Mouse (Mus musculus): ENCODE measurements at regions not wholly inside any gene's neighbourhood (a gene's known extent, or its start where the extent isn't known, plus 50 kb on each side); places are given as distances from the start of the nearest gene placed in this dataset.

DNA sequence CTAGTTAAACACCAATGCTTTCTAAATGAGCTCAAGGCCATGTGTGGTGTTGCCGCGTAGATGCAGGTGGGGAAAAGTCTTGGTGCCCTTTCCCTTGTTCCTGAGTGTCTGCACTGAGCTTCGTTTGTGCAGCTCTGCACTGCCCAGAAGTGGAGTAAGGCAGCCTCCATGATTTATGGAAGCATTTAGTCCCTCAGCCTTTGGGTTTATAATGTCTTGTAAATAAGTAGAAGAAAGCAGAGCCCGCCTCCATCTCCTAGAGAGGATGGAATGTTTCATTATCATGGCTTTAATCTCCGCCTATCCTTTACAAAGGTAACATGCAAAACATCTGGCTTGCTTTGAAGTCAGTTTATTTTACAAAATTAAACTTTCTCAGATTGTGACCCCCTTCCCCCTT lies 105.5 kb upstream of the Ednra start:
- Histone ChIP-seq H3K4me3 (ENCODE audit: low read depth, low read length) (no peak overlapping the region), H3K27me3 (replicated peaks; ENCODE audit: control insufficient read depth, insufficient read depth, low read length) (no peaks in the 10 kb centered on the region), H3K4me2 (ENCODE audit: low read depth, low read length) (no peak overlapping the region), H3K9ac (ENCODE audit: low read depth, low read length) (no peak overlapping the region), H3K36me3 (ENCODE audit: control insufficient read depth, insufficient read depth, low read length) (no peaks in the 10 kb centered on the region), H3K27ac (replicated peaks; ENCODE audit: low read depth, low read length) (peak overlapping the region; percentile 78), H3K9me3 (ENCODE audit: control insufficient read depth, low read length) (no peaks in the 10 kb centered on the region), H3K4me1 (ENCODE audit: control insufficient read depth, insufficient read depth, low read length) (peaks cover 59% of the 10 kb centered on the region)
- peak; percentile 62 for DNase-seq (ENCODE audit: low spot score)
- ATAC-seq (ENCODE audit: low read depth): no peak
- 35% methylated on average over 5 of the region's 5 CpGs for WGBS

DNA sequence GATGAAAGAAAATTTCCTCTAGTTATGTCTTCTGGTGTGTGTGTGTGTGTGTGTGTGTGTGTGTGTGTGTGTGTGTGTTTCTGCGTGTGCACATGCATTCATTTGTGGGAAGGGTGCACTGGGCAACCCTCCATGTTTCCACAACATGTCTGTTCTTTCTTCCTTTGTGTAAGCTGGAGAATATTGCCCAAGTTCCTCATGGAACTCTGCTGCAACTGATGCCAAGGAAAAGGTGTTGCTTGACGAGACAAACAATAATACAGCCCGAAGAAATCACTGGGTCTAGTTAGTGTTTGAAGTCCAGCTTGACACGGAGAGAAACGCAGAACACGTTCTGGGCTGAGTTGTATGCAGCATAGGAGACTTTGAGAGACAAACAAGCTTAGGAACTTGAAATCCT lies 110.0 kb upstream of the Ednra start:
- H3K36me3 ChIP-seq (ENCODE audit: control insufficient read depth, insufficient read depth, low read length): no peaks in the 10 kb centered on the region
- 61% methylated on average over 6 of the region's 6 CpGs for whole genome bisulfite sequencing
- H3K4me2 ChIP-seq (ENCODE audit: low read depth, low read length): no peak overlapping the region
- no peak overlapping the region for H3K4me3 ChIP-seq (ENCODE audit: low read depth, low read length)
- no peaks in the 10 kb centered on the region for H3K27me3 ChIP-seq (replicated peaks; ENCODE audit: control insufficient read depth, insufficient read depth, low read length)
- H3K4me1 ChIP-seq (ENCODE audit: control insufficient read depth, insufficient read depth, low read length): peaks cover 37% of the 10 kb centered on the region
- no peak for DNase-seq (ENCODE audit: low spot score)
- H3K9me3 ChIP-seq (ENCODE audit: control insufficient read depth, low read length): no peaks in the 10 kb centered on the region
- H3K27ac ChIP-seq (replicated peaks; ENCODE audit: low read depth, low read length): peak overlapping the region; percentile 61
- H3K9ac ChIP-seq (ENCODE audit: low read depth, low read length): no peak overlapping the region
- no peak for ATAC-seq (ENCODE audit: low read depth)

DNA sequence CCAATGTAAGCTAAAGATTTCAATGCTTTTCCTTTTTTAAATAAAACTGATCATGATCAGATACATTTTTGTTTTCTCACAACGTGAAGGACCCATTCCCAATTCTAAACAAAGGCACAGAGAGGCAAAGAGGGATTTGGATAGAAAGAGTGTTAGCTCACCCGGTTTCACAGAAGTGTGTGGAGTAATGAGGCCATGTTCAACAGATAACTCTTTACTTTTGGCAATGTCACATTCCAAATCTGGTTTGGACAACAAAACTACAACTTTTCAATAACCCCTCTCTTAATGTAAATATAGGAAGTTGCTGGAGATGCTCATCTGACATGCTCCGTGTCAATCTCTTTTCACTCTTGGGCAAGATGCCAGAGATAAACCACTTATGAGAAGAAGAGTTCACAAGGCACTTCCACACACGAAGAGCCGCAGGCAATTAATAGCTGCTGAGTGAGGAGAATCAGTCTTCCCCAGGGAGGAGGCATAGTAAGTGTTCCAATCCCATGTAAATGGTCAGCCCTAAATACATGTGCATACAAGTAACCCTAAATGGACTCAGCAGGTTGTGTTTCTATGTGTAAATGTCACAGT lies 112.7 kb upstream of the Ednra start:
- no peak overlapping the region for H3K9ac ChIP-seq (ENCODE audit: low read depth, low read length)
- WGBS: 62% methylated on average over 5 of the region's 5 CpGs
- no peak for DNase-seq (ENCODE audit: low spot score)
- H3K36me3 ChIP-seq (ENCODE audit: control insufficient read depth, insufficient read depth, low read length): no peaks in the 10 kb centered on the region
- no peak for ATAC-seq (ENCODE audit: low read depth)
- H3K4me2 ChIP-seq (ENCODE audit: low read depth, low read length): no peak overlapping the region
- H3K27ac ChIP-seq (replicated peaks; ENCODE audit: low read depth, low read length): no peak overlapping the region
- H3K9me3 ChIP-seq (ENCODE audit: control insufficient read depth, low read length): no peaks in the 10 kb centered on the region
- H3K27me3 ChIP-seq (replicated peaks; ENCODE audit: control insufficient read depth, insufficient read depth, low read length): no peaks in the 10 kb centered on the region
- peaks cover 33% of the 10 kb centered on the region for H3K4me1 ChIP-seq (ENCODE audit: control insufficient read depth, insufficient read depth, low read length)
- H3K4me3 ChIP-seq (ENCODE audit: low read depth, low read length): no peak overlapping the region

DNA sequence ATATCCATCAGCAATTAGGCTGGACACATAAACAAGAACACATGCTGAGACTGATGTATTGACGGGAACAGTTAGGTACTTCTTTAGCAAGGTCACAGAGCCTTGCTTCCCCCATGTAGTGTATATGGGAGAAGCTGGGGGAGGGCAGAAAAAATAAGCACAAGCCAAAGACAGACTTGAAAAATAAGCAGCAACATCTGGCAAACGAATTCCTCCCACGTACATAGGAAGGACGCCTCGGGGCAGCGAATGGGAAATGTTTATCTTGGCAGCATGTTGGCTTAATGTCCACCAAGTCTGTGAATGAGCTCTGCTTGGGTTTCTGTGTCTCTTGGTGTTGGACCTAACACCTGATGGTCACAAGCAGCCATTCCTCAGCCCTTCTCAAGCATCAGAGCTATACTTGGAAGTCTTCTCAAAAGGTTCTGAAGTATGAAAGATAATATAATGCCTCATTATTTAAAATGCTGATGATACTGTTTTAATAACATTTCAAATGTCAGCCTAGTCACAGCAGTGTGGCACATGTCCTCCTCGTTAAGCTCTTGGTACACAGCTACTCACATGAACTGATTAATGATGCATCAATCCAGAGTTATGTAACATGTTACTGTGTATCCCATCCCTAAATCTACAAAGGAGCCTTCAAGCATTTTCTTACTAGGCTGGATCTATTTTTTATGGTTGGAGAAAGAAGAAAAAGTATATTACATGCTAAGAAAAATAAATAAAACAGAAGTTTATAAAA lies 118.3 kb upstream of the Ednra start:
- 14% methylated on average over 7 of the region's 7 CpGs for WGBS
- Histone ChIP-seq H3K4me2 (ENCODE audit: low read depth, low read length) (no peak overlapping the region), H3K27ac (replicated peaks; ENCODE audit: low read depth, low read length) (no peak overlapping the region; the same call in 1 of the 2 replicates), H3K27me3 (replicated peaks; ENCODE audit: control insufficient read depth, insufficient read depth, low read length) (no peaks in the 10 kb centered on the region), H3K4me3 (ENCODE audit: low read depth, low read length) (no peak overlapping the region), H3K4me1 (ENCODE audit: control insufficient read depth, insufficient read depth, low read length) (peaks cover 8% of the 10 kb centered on the region), H3K9ac (ENCODE audit: low read depth, low read length) (no peak overlapping the region), H3K36me3 (ENCODE audit: control insufficient read depth, insufficient read depth, low read length) (no peaks in the 10 kb centered on the region), H3K9me3 (ENCODE audit: control insufficient read depth, low read length) (no peaks in the 10 kb centered on the region)
- ATAC-seq (ENCODE audit: low read depth) (0 out of 2 replicates have a peak, but pooled peaks have one; percentile 12), DNase-seq (ENCODE audit: low spot score) (peak; percentile 70)

DNA sequence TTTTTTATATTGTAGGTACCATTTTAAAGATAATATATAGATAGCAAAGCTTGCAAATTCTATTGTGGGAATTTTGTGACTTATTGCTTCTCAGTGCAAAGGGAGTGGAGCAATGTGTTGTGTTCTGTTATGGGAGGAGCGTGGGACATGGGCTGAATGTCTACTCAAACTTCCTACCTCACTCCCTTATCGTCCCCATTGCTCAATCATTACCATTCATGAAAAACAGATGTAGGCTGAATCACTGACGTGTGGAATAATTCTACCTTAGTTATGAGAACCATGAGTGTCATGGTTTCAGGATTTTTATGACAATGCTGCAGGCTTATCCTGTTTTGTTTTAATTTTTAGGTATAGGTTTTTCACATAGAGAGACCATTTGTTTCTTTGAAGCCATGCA lies 119.0 kb upstream of the Ednra start:
- DNase-seq (ENCODE audit: low spot score): no peak
- Histone ChIP-seq H3K4me1 (ENCODE audit: control insufficient read depth, insufficient read depth, low read length) (peaks cover 8% of the 10 kb centered on the region), H3K27ac (replicated peaks; ENCODE audit: low read depth, low read length) (no peak overlapping the region), H3K36me3 (ENCODE audit: control insufficient read depth, insufficient read depth, low read length) (no peaks in the 10 kb centered on the region), H3K27me3 (replicated peaks; ENCODE audit: control insufficient read depth, insufficient read depth, low read length) (no peaks in the 10 kb centered on the region), H3K4me3 (ENCODE audit: low read depth, low read length) (no peak overlapping the region), H3K9ac (ENCODE audit: low read depth, low read length) (no peak overlapping the region), H3K4me2 (ENCODE audit: low read depth, low read length) (no peak overlapping the region), H3K9me3 (ENCODE audit: control insufficient read depth, low read length) (no peaks in the 10 kb centered on the region)
- ATAC-seq (ENCODE audit: low read depth): no peak
- 31% methylated on average over 3 of the region's 3 CpGs for WGBS

DNA sequence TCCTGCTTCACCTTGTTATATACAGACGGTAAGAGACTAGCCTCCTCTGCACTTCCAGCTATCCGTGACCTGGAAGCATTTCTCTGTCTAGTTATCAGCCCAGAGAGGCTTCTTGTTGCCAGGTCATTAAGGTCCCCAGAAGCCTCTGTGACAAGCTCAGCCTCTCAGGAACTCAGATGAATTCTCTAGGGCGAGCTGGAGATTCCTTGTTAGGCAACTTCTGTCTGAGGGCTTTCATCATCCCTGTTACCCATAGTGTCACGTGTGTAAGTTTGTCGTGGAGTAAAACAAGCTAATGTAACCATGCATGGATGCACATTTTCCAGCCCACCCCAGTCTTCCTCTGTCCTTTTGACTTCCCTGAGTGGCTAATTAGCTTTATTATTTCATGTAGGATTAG lies 126.3 kb upstream of the Ednra start:
- Histone ChIP-seq H3K27me3 (replicated peaks; ENCODE audit: control insufficient read depth, insufficient read depth, low read length) (no peaks in the 10 kb centered on the region), H3K27ac (replicated peaks; ENCODE audit: low read depth, low read length) (no peak overlapping the region), H3K36me3 (ENCODE audit: control insufficient read depth, insufficient read depth, low read length) (no peaks in the 10 kb centered on the region), H3K4me1 (ENCODE audit: control insufficient read depth, insufficient read depth, low read length) (no peaks in the 10 kb centered on the region), H3K9ac (ENCODE audit: low read depth, low read length) (no peak overlapping the region), H3K9me3 (ENCODE audit: control insufficient read depth, low read length) (0 out of 2 replicates have a peak, but pooled peaks cover 5% of the 10 kb centered on the region), H3K4me2 (ENCODE audit: low read depth, low read length) (no peak overlapping the region), H3K4me3 (ENCODE audit: low read depth, low read length) (no peak overlapping the region)
- 64% methylated on average over 5 of the region's 5 CpGs for WGBS
- ATAC-seq (ENCODE audit: low read depth) (peak; percentile 79; the same call in 1 of the 2 replicates), DNase-seq (ENCODE audit: low spot score) (peak; percentile 45)

DNA sequence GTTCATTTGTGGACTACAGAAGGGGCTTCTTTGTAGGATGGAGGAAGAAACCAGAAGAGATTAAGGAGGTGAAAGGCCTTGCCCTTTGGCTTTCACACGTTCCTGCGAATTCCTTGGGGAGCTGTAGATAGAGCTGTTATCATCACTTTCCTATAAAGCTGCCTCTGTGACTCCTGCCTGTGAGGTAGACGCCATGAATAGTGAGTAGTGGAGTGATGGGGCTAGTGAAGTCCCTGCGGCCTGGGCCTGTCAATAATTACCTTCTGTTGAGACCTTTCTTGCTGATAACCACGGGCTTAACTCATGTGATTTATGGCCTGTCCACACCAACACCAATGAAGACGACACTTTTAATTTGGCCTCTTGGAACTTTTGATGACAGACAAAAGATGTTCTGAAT lies 146.0 kb upstream of the Ednra start:
- ATAC-seq (ENCODE audit: low read depth): no peak
- Histone ChIP-seq H3K9me3 (ENCODE audit: control insufficient read depth, low read length) (no peaks in the 10 kb centered on the region), H3K9ac (ENCODE audit: low read depth, low read length) (no peak overlapping the region), H3K4me1 (ENCODE audit: control insufficient read depth, insufficient read depth, low read length) (no peaks in the 10 kb centered on the region), H3K27ac (replicated peaks; ENCODE audit: low read depth, low read length) (no peak overlapping the region), H3K27me3 (replicated peaks; ENCODE audit: control insufficient read depth, insufficient read depth, low read length) (no peaks in the 10 kb centered on the region), H3K4me3 (ENCODE audit: low read depth, low read length) (no peak overlapping the region), H3K36me3 (ENCODE audit: control insufficient read depth, insufficient read depth, low read length) (no peaks in the 10 kb centered on the region), H3K4me2 (ENCODE audit: low read depth, low read length) (no peak overlapping the region)
- 33% methylated on average over 6 of the region's 6 CpGs for WGBS
- DNase-seq (ENCODE audit: low spot score): no peak

DNA sequence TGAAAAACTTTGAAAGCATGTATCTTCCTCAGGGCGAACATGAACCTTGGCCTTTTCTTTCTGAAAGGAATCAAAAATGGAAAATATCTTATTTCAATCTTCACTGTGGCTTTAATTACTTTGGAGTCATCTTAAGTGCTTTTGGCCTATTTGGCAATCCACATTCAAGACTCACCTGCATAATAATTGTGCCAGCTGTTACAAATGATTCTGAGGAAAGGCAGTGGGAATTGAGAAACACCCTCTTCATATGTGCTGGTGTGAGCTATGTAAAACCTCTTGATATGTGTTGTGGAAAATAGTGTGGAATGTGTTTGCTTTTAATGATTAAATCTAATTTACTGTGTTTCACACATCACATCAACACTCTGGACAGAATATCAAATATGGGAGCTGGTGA lies 148.5 kb upstream of the Ednra start:
- WGBS: 98% methylated on average over 1 of the region's 1 CpGs
- Histone ChIP-seq H3K36me3 (ENCODE audit: control insufficient read depth, insufficient read depth, low read length) (no peaks in the 10 kb centered on the region), H3K4me3 (ENCODE audit: low read depth, low read length) (no peak overlapping the region), H3K9ac (ENCODE audit: low read depth, low read length) (no peak overlapping the region), H3K27ac (replicated peaks; ENCODE audit: low read depth, low read length) (no peak overlapping the region), H3K27me3 (replicated peaks; ENCODE audit: control insufficient read depth, insufficient read depth, low read length) (no peaks in the 10 kb centered on the region), H3K4me2 (ENCODE audit: low read depth, low read length) (no peak overlapping the region), H3K9me3 (ENCODE audit: control insufficient read depth, low read length) (peaks cover 10% of the 10 kb centered on the region; the same call in 1 of the 2 replicates), H3K4me1 (ENCODE audit: control insufficient read depth, insufficient read depth, low read length) (no peaks in the 10 kb centered on the region)
- no peak for ATAC-seq (ENCODE audit: low read depth)
- DNase-seq (ENCODE audit: low spot score): no peak

DNA sequence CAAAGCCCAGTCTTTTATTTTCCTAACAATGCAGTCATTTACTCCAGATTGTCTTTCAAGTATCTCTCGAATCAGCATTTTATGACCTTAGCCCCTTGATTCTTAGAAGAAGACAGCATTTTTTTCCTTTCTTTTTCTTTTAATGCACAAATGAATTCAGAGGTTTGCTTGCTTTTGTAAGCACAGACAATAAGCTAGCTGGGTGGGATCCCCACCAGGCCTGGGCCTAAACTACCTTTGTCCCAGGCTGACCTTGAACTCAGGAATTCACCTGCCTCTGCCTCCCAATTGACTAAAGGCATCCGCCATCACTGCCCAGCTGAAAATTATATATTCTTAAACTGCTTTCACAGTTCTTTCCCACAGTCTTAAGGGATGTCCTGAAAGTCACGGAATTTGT lies 195.5 kb upstream of the Ednra start:
- no peak overlapping the region for H3K4me3 ChIP-seq (ENCODE audit: low read depth, low read length)
- no peak overlapping the region for H3K27ac ChIP-seq (replicated peaks; ENCODE audit: low read depth, low read length)
- DNase-seq (ENCODE audit: low spot score) (no peak), ATAC-seq (ENCODE audit: low read depth) (no peak)
- H3K27me3 ChIP-seq (replicated peaks; ENCODE audit: control insufficient read depth, insufficient read depth, low read length): no peaks in the 10 kb centered on the region
- no peaks in the 10 kb centered on the region for H3K36me3 ChIP-seq (ENCODE audit: control insufficient read depth, insufficient read depth, low read length)
- no peaks in the 10 kb centered on the region for H3K4me1 ChIP-seq (ENCODE audit: control insufficient read depth, insufficient read depth, low read length)
- 89% methylated on average over 3 of the region's 3 CpGs for WGBS
- no peak overlapping the region for H3K9ac ChIP-seq (ENCODE audit: low read depth, low read length)
- peaks cover 8% of the 10 kb centered on the region for H3K9me3 ChIP-seq (ENCODE audit: control insufficient read depth, low read length)
- no peak overlapping the region for H3K4me2 ChIP-seq (ENCODE audit: low read depth, low read length)

Data from embryonic facial prominence, embryonic 14.5 days (tissue).